Mouse (Mus musculus): ENCODE results near the gene Prdx3. TPM values are rescaled to one million over a fixed set of nuclear protein-coding genes. Genes with fewer than 3 reads are reported as not detected.
A peak's percentile ranks its signal among the peaks of the same experiment; 100 is the strongest.
"Not testable (repeated sequence)": the region's sequence is repeated elsewhere in the genome, so short reads cannot be mapped to it uniquely, and the experiment has no call there.

The Prdx3 gene
- total RNA-seq, 1 experiment from 2014 or later = 795 TPM

DNA sequence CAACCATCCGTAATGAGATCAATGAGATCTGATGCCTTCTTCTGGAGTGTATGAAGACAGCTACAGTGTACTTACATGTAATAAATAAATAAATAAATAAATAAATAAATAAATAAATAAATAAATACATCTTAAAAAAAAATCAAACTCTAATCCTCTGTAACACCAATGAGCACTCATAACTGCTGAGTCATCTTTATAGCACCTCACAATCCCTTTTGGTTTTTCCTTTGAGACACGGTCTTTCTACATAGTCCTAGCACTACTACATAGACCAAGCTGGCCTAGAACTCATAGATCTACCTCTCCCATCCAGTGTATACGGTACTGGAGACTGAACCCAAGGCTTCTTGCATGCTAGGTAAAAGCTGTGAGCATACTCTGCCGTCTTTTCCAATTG, 8.2 kb downstream of the Prdx3 start:
- DNase-seq = not testable (repeated sequence)

- DNase-seq = peak; percentile 90
Observed at GRCm38 (mm10) chr19:60860868-60861700, 13.3 kb downstream of the Prdx3 start, which contains the start of gene Sfxn4. Gene Sfxn4, minus strand, starts transcription at chr19:60861479.

- DNase-seq = no peak
Observed at GRCm38 (mm10) chr19:60845731-60846130, 28.6 kb downstream of the Prdx3 start.

GRCm38 (mm10) chr19:60843324-60843723, 31.0 kb downstream of the Prdx3 start:
- no peak for DNase-seq

- peak; percentile 86 for DNase-seq
Observed at GRCm38 (mm10) chr19:60837747-60838146, 36.6 kb downstream of the Prdx3 start.

GRCm38 (mm10) chr19:60818677-60819076, 55.7 kb downstream of the Prdx3 start:
- no peak for DNase-seq

Other genes with a start within 250 kb of the Prdx3 start
- gene Nanos1, start 118.6 kb downstream of the Prdx3 start, total RNA-seq (2021) = 1.0 and 1.2 TPM in 2 replicates
- gene Eif3a, start 83.9 kb downstream of the Prdx3 start, total RNA-seq (2021) = 151 and 219 TPM in 2 replicates
- gene Fam45a, start 63.0 kb downstream of the Prdx3 start, total RNA-seq (2021) = 21.6 and 35.6 TPM in 2 replicates
- gene Sfxn4, start 13.1 kb downstream of the Prdx3 start, total RNA-seq (2021) = 7.6 and 8.8 TPM in 2 replicates
- gene Grk5, start 15.2 kb upstream of the Prdx3 start, total RNA-seq (2021) = 17.9 and 25.6 TPM in 2 replicates